Mouse (Mus musculus) CH12.LX (cell line): ENCODE data around the gene Tfr2. TPM values are rescaled to one million over a fixed set of nuclear protein-coding genes. Genes with fewer than 3 reads are reported as not detected.

Experiments used
- DNase-seq: peaks from one replicate; pipeline ENCODE4 v3.0.0-alpha.2; 2013; ENCODE audit errors: extremely low read depth
- H3K27ac ChIP-seq: 2 replicates; pipeline ENCODE4 v1.5.1; 2012; ENCODE audit warnings: low read depth, mild to moderate bottlenecking, control low read depth, moderate library complexity; ENCODE audit not compliant: insufficient read depth
- H3K27me3 ChIP-seq: replicated peaks from 2 replicates; pipeline ENCODE3; 2012; ENCODE audit warnings: inconsistent platforms
- H3K36me3 ChIP-seq, 2 experiments: replicated peaks in 1 of 2; 2 replicates each; pipeline versions ENCODE3 to v1.6.1; 2012; ENCODE audit warnings: inconsistent platforms in 1 of 2, low read length in 1 of 2, mild to moderate bottlenecking in 1 of 2, mixed read lengths in 1 of 2, moderate library complexity in 1 of 2; ENCODE audit not compliant: control insufficient read depth in 1 of 2, insufficient read depth in 1 of 2
- H3K4me1 ChIP-seq, 2 experiments: 2 replicates each; pipeline ENCODE4 v1.6.1; 2012; ENCODE audit warnings: inconsistent platforms in 1 of 2, moderate library complexity in 1 of 2; ENCODE audit not compliant: insufficient read depth in 2 of 2, control insufficient read depth in 1 of 2
- H3K4me2 ChIP-seq: 2 replicates; pipeline ENCODE4 v1.6.1; 2012; ENCODE audit warnings: low read depth, mild to moderate bottlenecking, control low read depth; ENCODE audit not compliant: poor library complexity, insufficient read depth, severe bottlenecking
- H3K4me3 ChIP-seq, 3 experiments: fragments of 150-350 bp in 1 of 3; sonication (generic) in 1 of 3; replicated peaks in 1 of 3; 2 replicates each; pipeline versions ENCODE3 to v1.5.1; 2011 to 2012; ENCODE audit warnings: low read depth in 2 of 3, low read length in 2 of 3, mild to moderate bottlenecking in 2 of 3, moderate library complexity in 2 of 3, control low read depth in 1 of 3, improper control_type of control experiment in 1 of 3, inconsistent platforms in 1 of 3, mixed read lengths in 1 of 3; ENCODE audit not compliant: poor library complexity in 1 of 3
- H3K79me2 ChIP-seq: replicated peaks from 2 replicates; pipeline ENCODE4 v1.6.1; 2012; ENCODE audit warnings: mild to moderate bottlenecking, moderate library complexity; ENCODE audit not compliant: control insufficient read depth, poor library complexity, insufficient read depth, severe bottlenecking; ENCODE audit errors: extremely low read depth
- H3K9ac ChIP-seq: 2 replicates; pipeline ENCODE4 v1.6.1; 2012; ENCODE audit warnings: low read depth, mild to moderate bottlenecking, control low read depth, moderate library complexity; ENCODE audit not compliant: insufficient read depth
- H3K9me3 ChIP-seq: replicated peaks from 2 replicates; pipeline ENCODE3; 2012; ENCODE audit warnings: low read length, inconsistent platforms, mixed read lengths
- BHLHE40 ChIP-seq: IDR thresholded peaks from 2 replicates; pipeline ENCODE4 v1.6.1; 2011; ENCODE audit warnings: mild to moderate bottlenecking, low read depth, low read length, improper control_type of control experiment
- CHD2 ChIP-seq: IDR thresholded peaks from 2 replicates; pipeline ENCODE4 v1.6.1; 2011; ENCODE audit warnings: low read length, improper control_type of control experiment
- CTCF ChIP-seq, 2 experiments: IDR thresholded peaks in 1 of 2; conservative IDR thresholded peaks in 1 of 2; 2 replicates each; pipeline ENCODE4 v1.5.1; 2011 to 2012; ENCODE audit warnings: low read depth in 2 of 2, low read length in 2 of 2, improper control_type of control experiment in 1 of 2, inconsistent platforms in 1 of 2, mild to moderate bottlenecking in 1 of 2, moderate library complexity in 1 of 2
- ELF1 ChIP-seq: IDR thresholded peaks from 2 replicates; pipeline ENCODE4 v1.6.1; 2014; ENCODE audit warnings: low read depth, mild to moderate bottlenecking, inconsistent platforms, low read length, improper control_type of control experiment
- JUN ChIP-seq: IDR thresholded peaks from 2 replicates; pipeline ENCODE4 v1.6.1; 2011; ENCODE audit warnings: low read depth, mild to moderate bottlenecking, low read length, improper control_type of control experiment, moderate library complexity; ENCODE audit not compliant: insufficient read depth
- JUND ChIP-seq: conservative IDR thresholded peaks from 2 replicates; pipeline ENCODE4 v1.6.1; 2011; ENCODE audit warnings: low read depth, low read length, improper control_type of control experiment
- KAT2A ChIP-seq: IDR thresholded peaks from 2 replicates; pipeline ENCODE4 v1.6.1; 2012; ENCODE audit warnings: low read length, improper control_type of control experiment, inconsistent platforms; ENCODE audit not compliant: insufficient replicate concordance
- MEF2A ChIP-seq: IDR thresholded peaks from 2 replicates; pipeline ENCODE4 v1.6.1; 2014; ENCODE audit warnings: low read depth, mild to moderate bottlenecking, inconsistent platforms, low read length, improper control_type of control experiment, borderline replicate concordance
- MXI1 ChIP-seq: IDR thresholded peaks from 2 replicates; pipeline ENCODE4 v1.6.1; 2011; ENCODE audit warnings: mild to moderate bottlenecking, low read depth, low read length, improper control_type of control experiment
- MYC ChIP-seq: IDR thresholded peaks from 2 replicates; pipeline ENCODE4 v1.6.1; 2011; ENCODE audit warnings: low read depth, mild to moderate bottlenecking, improper control_type of control experiment, low read length
- NELFE ChIP-seq: IDR thresholded peaks from 2 replicates; pipeline ENCODE4 v1.6.1; 2011; ENCODE audit warnings: low read depth, low read length, improper control_type of control experiment
- PAX5 ChIP-seq: IDR thresholded peaks from 2 replicates; pipeline ENCODE4 v1.6.1; 2012; ENCODE audit warnings: low read length, inconsistent platforms, mixed read lengths
- POLR2A ChIP-seq: IDR thresholded peaks from 2 replicates; pipeline ENCODE4 v1.6.1; 2011; ENCODE audit warnings: low read depth, mild to moderate bottlenecking, improper control_type of control experiment, low read length
- POLR2AphosphoS2 ChIP-seq: IDR thresholded peaks from 2 replicates; pipeline ENCODE4 v1.6.1; 2011; ENCODE audit warnings: low read depth, low read length, improper control_type of control experiment
- RAD21 ChIP-seq: IDR thresholded peaks from 2 replicates; pipeline ENCODE4 v1.6.1; 2011; ENCODE audit warnings: low read depth, mild to moderate bottlenecking, low read length, improper control_type of control experiment, moderate library complexity
- RCOR1 ChIP-seq: conservative IDR thresholded peaks from 2 replicates; pipeline ENCODE4 v1.6.1; 2012; ENCODE audit warnings: low read depth, mild to moderate bottlenecking, inconsistent platforms, low read length, improper control_type of control experiment
- SIN3A ChIP-seq: IDR thresholded peaks from 2 replicates; pipeline ENCODE4 v1.6.1; 2012; ENCODE audit warnings: low read length, improper control_type of control experiment, inconsistent platforms
- SMC3 ChIP-seq: IDR thresholded peaks from 2 replicates; pipeline ENCODE4 v1.6.1; 2011; ENCODE audit warnings: low read depth, low read length, improper control_type of control experiment
- TCF12 ChIP-seq: IDR thresholded peaks from 2 replicates; pipeline ENCODE4 v1.6.1; 2014; ENCODE audit warnings: low read depth, mild to moderate bottlenecking, inconsistent platforms, low read length, improper control_type of control experiment
- USF1 ChIP-seq: IDR thresholded peaks from 2 replicates; pipeline ENCODE4 v1.6.1; 2014; ENCODE audit warnings: low read depth, mild to moderate bottlenecking, inconsistent platforms, low read length, improper control_type of control experiment
- USF2 ChIP-seq: conservative IDR thresholded peaks from 2 replicates; pipeline ENCODE4 v1.6.1; 2011; ENCODE audit warnings: low read depth, low read length, improper control_type of control experiment
- ZMIZ1 ChIP-seq: IDR thresholded peaks from 2 replicates; pipeline ENCODE4 v1.6.1; 2012; ENCODE audit warnings: low read depth, mild to moderate bottlenecking, inconsistent platforms, low read length, improper control_type of control experiment
- dilution Hi-C: fragments of 300-500 bp; cut with MboI; formaldehyde crosslinking; loops from 2 replicates; pipeline ENCODE4 v1.14.3; 2020; ENCODE audit warnings: low sequenced_read_pairs; ENCODE audit not compliant: extremely low pct_unique_long_range_greater_than_20kb, extremely low pct_ligation_motif_present
- in situ Hi-C: fragments of 300-500 bp; cut with MboI; formaldehyde crosslinking; loops from 3 replicates; pipeline ENCODE4 v1.14.3; 2019; ENCODE audit warnings: low sequenced_read_pairs, low pct_ligation_motif_present, low pct_unique_long_range_greater_than_20kb, mixed read lengths
- polyA plus RNA-seq: library from polyadenylated mRNA; unstranded; fragments of >175 nt; gene quantifications from 2 replicates; pipeline ENCODE4 v1.2.1, GENCODE M21; 2012; ENCODE audit warnings: low read depth; ENCODE audit not compliant: insufficient read length
- total RNA-seq, 2 experiments: library from RNA; depleted of rRNA; stranded (reverse); fragments of 300-350 nt in 1 of 2; fragments of >200 nt in 1 of 2; gene quantifications; 2 replicates each; pipeline ENCODE4 v1.2.3; 2012 to 2014

The Tfr2 gene
- total and polyA plus RNA-seq, 3 experiments: 0.67 to 2.2 (median 2.2) TPM

- Histone ChIP-seq H3K4me2 (no peak overlapping the region), H3K9ac (no peak overlapping the region), H3K27ac (no peak overlapping the region), H3K9me3 (no peaks in the 10 kb centered on the region), H3K4me1 (peaks cover 0 to 27% of the 10 kb centered on the region in 2 experiments; a peak in 2 of 4 replicates), H3K27me3 (no peaks in the 10 kb centered on the region), H3K79me2 (peaks cover under 1% of the 10 kb centered on the region; the same call in 1 of the 2 replicates), H3K4me3 (no peak overlapping the region), H3K36me3 (peaks cover 91 to 99% of the 10 kb centered on the region in 2 experiments)
- dilution Hi-C loops: no loop called here
- DNase-seq: no peak
- in situ Hi-C loops: loop anchor here (25.0 kb wide), 1 partner anchor 238 kb away; no protein-coding TSS in a partner anchor
- TF ChIP-seq RAD21 (no peak), PAX5 (no peak), SMC3 (no peak), RCOR1 (no peak), ELF1 (no peak)
Observed at GRCm38 (mm10) chr5:137524671-137525070, 45.0 kb upstream of the Tfr2 start.

GRCm38 (mm10) chr5:137525511-137525910, 44.1 kb upstream of the Tfr2 start:
- DNase-seq: no peak
- H3K9me3 ChIP-seq: no peaks in the 10 kb centered on the region
- peaks cover 3 to 36% of the 10 kb centered on the region in 2 experiments; a peak in 2 of 4 replicates for H3K4me1 ChIP-seq
- TF ChIP-seq CTCF (conservative IDR thresholded peaks at IDR 0.05 in 1 of 2, IDR thresholded peaks at IDR 0.05 in 1 of 2; ENCODE audit: low read depth in 2 of 2, low read length in 2 of 2) (no peak), POLR2A (no peak), MEF2A (no peak), MYC (no peak), JUND (no peak), KAT2A (no peak), TCF12 (no peak), RAD21 (no peak), SIN3A (no peak), NELFE (no peak), POLR2AphosphoS2 (no peak), CHD2 (no peak), JUN (no peak), BHLHE40 (no peak), MXI1 (no peak), USF2 (no peak), ZMIZ1 (no peak), USF1 (no peak)
- dilution Hi-C loops: no loop called here
- peaks cover 9% of the 10 kb centered on the region for H3K79me2 ChIP-seq
- no peaks in the 10 kb centered on the region for H3K27me3 ChIP-seq
- in situ Hi-C loops: no loop called here
- H3K4me3 ChIP-seq: no peak overlapping the region
- no peak overlapping the region for H3K9ac ChIP-seq
- H3K36me3 ChIP-seq: peaks cover 88 to 99% of the 10 kb centered on the region in 2 experiments
- no peak overlapping the region for H3K4me2 ChIP-seq
- H3K27ac ChIP-seq: no peak overlapping the region
